Mouse (Mus musculus) kidney, adult 8-10 months (tissue): ENCODE measurements around the gene Inpp4b.

Experiments
- DNase-seq, 2 experiments: peaks; one replicate each; pipeline ENCODE4 v3.0.0; 2022

Gene Inpp4b

DNA sequence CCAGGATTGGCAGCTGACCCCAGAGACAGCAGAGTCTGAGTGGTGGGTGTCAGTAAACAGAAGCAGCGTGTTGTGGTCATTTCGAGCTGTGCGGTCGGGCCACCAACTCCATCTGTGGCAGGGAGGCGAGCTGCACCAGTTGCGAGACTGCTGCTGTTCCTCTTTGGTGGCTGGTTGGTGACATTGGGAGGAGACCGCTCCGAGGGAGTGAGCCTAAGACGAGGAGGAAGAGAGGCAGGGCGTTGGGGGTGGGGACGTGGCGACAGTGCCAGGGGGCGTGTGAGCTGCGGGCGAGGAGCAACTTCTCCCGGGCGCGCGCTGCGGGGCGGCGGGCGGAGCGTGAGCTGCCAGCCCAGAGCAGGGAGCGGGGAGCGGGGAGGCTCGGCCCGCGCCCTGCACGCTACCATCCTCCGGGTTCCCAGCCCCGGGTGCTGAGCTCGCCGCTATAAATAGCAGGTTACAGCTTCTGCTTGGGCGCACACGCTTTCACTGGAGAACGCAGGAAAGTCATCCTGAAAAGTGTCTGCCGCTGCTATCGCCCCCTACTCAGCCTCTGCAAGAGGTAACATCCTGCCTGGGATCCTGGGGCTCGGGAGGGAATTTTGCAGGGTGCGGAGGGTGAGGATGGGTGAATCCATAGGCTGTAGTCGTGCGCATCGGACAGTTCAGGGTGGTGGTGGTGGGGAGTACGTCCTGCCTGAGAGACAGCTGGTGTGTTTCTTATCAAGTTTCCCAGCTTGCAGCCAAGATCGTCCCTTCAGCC lies at the start of gene Inpp4b:
Gene Inpp4b, plus strand, starts transcription at position 321 of the 763 bp plus-strand sequence.
- DNase-seq, result peak; percentile 36

DNA sequence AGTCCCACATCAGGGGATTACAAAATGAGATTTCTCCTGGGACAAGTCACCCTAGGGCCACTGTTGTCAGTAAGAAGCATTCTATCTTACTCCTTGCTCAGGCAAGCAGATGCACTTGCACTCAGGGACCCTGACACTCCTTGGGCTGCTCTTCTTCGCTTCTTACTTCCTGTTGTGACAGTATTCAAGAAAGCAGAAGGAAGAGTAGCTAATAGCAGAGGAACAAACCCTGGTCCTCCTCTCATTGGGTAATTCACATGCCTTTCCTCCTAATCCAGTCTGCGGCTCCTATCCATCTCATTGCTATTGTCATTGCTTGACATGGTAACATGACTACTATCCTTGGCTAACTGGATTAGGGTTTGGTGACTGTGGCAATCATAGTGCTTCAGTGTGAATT lies 7.1 kb upstream of the Inpp4b start:
- no peak for DNase-seq

DNA sequence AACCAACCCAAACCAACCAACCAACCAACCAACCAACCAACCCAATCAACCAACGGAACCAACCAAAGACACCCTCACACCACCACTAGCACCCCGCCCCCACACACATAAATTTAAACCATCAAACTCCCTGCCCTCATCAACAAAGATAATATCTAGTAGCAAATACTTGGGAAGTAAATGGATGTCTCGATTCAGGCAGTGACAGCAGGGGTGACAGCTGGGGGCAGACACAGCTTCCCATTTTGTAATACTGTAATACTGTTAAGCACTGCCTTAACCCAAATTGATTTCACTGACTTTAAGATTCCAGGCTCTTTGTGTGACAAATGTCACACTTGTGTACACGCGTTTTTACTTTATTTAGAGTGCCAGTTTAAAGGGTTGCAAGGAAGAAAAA lies 1.2 kb upstream of the Inpp4b start:
- no peak for DNase-seq

DNA sequence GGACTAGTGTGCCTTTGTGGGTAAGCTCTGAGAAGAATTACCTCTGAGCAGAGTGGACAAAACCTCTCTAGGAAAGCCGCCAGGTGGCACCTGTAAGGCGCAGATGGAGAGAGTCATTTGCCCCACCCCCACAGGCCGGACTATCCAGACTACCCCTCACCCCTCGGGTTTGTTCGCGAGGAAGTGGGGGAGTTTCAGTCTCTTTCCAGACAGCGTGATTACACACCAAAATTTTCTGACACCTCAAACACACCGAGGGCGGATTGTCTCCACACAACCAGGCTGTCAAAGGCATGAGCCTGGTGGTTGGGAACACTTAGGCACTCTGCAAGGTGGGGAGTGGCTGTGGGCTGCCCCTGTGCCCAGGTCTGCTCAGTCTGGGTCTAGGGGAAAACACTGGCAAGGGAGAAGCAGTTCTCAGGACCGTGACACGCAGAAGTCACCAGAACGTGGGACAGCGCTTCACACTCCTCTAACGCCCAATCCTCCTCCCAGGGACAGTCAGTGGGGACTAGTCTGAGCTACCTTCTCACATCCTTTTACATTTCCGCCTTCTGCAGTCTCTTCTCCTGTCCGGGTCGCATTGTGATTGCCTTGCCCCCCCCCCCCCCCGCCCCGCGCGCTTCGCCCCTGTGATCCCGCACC lies 643 bp upstream of the Inpp4b start:
- peak; percentile 43 to 70 for DNase-seq

DNA sequence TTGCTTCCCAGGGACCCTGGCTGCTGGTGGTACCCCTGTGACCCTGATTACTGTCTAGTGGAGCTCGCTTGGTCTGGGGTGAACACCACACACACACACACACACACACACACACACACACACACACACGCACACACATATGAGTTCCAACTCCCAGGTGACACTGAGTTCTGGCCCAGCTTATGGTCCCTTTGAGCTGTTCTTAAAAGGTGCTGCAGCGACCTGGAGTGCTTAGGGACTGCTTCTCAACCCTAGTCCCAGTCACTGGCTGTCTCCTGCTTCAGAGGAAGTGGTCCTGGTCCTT lies 595 bp downstream of the Inpp4b start:
- no peak for DNase-seq

DNA sequence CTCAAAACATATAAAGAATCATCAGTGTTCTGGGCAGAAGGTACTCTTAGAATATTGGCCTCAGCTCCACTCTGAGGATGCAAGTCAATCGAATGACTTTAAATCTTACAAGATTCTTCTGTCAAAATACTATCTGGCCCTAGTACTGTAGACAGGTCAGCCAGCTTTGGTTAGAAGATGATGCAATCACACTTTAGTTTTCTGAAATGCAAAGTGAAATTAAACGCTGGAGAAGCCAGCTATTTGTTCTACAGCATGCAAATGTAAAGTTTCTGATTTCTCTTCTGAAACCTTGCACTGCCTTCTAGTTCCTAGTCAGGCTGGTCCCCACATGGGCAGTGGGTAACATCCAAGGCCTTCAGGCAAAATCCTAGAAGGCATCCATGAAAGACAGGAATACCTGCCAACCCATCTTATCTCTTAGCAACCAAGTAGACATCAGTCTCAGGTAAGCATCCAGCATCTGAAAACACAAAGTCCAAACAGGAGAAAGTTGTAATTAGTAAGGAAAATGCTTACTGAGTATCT lies 2.9 kb downstream of the Inpp4b start:
- DNase-seq, result no peak

DNA sequence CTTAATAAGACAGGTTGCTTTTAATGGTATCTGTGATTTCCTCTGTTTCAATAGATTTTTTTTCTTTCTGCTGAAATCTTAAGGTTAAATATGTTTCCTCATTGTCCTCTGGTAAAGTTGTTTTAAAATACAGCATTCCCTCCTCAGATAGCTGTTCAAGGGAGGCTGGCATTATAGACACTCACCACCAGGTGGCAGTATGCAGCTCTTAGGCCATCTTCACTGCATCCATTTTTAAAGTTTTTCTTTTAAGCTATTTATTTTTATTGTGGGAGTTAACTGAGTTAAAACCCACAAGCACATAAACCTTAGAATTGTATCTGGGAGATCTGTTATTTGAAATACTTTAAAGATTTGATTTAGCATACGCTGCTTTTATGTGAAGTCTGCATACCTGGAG lies 7.1 kb downstream of the Inpp4b start:
- peak in 1 of 2 experiments; percentile 7 for DNase-seq

DNA sequence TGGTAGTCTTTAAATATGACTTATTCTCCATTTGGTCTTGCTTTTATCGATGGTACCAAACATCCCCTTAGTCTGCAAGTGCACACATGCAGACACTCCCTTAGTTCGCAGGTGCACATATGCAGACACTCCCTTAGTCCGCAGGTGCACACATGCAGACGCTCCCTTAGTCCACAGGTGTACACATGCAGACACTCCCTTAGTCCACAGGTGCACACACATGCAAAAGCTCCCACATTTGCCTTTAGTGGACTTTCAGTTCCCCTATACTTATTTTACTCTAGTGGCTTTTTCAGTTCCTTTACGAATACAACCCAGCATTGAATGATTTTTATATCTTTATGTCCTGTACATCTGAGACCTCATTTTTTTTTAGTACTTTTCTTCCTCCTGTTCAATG lies 11.1 kb downstream of the Inpp4b start:
- no peak for DNase-seq

DNA sequence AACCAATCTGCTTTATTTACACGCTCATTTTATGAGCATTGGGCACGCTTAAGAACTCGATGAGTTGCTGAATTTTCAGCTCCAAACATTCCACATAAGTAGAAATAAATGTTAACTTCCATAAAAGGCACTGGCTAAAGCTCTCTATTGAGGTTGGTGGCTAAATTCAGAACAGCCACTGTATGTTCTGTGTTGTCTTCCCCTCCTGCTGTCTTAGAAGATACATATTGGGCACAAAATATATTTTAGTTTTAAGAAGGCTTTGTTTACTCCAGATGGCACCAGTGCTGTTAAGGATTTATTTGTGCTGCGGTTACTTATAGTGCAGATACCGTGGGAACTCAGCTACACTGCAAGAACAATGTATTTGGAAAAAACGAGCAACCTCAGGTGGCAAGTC lies 15.8 kb downstream of the Inpp4b start:
- no peak for DNase-seq

DNA sequence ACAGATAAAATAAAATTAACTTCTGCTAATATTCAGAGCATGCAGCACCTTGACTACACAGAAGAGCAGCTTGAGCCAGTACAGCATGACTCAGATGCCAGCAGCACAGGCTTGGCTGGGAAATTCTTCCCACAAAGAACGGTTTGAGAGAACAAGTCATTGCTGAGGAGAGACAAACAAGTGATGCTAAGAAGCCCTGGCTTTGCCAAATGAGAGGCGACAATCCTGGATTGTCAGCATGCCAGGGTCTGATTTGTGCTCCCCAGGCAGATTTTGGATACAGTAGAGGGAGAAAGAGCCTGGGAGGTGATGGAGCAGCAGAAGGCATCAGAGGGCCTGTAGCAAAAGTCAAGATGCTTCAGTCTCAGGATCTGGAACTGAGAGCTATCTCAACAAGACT lies 18.2 kb downstream of the Inpp4b start:
- DNase-seq, result no peak

DNA sequence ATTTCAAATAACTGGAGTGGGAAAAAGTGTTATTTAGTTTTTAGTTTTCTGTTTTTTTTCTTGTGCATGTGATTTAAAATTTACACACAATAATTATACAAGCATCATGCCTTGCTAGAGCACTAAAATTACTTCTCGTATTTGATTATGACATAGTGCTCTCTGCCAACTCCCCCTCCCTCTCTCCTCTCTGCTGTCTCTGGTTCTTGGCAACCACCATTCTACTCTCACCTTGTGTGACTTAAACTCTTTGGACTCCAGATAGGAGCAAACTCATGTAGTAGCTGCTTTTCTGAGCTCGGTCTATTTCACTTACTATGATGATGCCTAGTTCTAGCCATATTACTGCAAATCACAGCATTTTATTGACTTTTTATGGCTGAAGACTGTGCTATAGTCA lies 18.8 kb downstream of the Inpp4b start:
- no peak for DNase-seq

DNA sequence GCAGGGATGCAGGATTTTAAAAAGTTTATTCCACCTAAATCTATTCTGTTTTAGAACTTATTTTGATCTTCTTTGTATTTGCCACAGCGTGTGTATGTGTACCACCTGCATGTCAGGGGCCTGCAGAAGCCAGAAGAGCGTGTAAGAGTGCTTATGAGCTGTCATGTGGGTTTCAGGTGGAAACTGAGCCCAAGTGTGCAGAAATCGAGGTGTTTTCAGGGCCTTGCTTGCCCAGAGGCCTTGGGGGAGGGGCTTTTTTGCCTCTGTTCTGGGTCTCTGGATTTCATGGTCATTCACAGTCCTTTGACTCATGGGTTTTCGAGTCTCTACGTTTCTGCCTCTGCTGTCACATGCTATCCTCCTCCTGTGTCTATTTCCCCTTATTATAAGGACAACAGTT lies 28.3 kb downstream of the Inpp4b start:
- no peak for DNase-seq

DNA sequence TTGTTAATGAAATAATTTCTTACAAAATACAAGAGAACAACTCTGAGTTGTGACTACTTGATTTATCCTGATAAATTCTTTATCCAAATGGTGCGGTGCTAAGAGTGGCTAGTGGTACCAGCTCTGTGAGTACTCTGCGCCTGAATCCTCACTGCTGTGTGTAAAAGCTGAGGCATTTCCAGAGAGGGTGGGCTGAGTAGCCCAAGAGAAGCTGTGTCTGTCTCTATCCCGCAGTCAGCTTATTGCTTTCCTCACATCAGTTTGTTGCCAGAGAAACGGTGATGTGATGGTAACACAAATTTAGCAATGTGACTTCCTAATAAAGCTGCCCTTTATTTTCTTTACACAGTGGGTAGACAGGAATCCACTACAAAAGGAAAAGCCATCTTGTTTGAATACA lies 29.5 kb downstream of the Inpp4b start:
- no peak for DNase-seq

DNA sequence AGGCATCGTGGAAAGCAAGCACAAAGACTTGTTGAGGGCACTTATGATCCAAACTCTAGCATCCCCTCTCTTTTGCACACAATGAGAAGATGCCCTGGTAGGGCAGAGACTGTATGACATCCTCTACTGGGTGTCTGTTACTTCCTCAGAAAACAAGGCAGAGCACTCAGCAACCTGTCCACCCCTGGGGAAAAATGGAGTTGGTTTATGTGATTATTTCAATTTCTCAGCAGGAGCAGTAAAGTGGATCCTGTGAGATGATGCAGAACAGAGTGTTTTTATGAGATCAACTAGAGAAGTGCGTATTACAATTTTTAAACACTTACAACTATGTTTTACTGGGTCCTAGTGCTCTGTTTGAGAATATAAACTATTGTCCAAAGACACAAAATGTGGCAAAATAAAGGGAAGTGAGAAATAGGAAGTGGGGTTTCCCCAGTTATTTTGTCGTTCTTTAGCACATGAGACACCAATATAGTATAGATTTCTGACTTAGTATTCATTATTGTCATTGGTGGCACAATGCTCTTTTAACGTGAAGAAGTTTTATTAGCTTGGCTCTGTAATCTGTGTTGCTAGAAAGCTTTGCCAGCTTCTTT lies 32.6 kb downstream of the Inpp4b start:
- DNase-seq, result no peak

DNA sequence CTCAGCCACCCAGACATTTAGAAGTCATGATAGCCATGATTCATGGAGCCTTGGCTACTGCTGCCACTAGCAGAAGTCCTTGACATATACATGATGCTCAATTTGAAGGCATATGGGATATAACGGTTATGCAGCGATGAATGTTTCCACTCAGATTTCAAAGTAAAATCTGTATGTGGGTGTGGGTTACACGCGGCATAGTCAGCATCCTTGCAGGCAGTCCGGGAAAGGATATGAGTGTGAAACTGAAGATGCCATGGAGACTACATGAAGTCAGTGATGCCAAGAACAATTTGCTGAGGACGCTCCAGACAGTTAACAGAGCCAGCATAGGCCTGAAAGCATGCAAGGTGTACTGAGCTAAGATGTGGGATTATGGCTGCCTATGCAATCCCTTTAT lies 46.6 kb downstream of the Inpp4b start:
- no peak for DNase-seq

DNA sequence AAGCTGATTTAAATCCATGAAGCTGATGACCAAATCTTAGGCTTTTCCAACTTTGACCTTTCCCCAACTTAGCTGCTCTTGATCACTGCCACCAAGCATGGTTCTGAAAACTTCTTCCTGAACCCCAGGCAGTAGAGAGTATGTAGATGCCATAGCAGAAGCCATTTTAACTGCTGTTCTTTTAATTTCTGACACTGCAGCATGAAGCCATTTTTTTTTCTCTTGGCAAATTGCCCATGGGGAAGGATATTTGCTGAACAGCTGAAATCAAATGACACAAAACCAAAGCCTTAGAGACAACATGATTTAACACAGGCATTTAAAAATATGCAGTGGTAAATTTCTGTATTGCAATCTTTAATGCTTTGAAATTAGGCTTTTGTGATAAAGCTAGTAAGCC lies 56.7 kb downstream of the Inpp4b start:
- DNase-seq, result no peak

DNA sequence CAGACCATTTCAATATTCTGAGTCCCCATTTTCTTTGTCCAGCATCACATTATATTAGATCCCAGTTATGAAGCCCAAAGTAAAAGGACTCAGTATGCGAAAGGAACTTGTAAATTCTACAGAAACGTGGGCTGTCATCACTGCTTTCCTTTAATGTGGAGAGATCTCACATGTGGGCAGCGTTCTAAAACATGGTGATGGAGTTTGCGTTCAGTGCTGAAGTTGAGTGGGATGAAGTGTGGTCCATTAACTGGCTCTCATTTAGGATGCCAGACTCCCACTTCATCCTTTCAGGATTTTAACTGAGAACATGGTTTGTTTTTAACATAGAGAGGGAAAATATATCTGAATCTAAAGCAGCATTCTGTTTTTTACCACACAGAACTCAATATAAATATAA lies 57.1 kb downstream of the Inpp4b start:
- DNase-seq, result no peak

DNA sequence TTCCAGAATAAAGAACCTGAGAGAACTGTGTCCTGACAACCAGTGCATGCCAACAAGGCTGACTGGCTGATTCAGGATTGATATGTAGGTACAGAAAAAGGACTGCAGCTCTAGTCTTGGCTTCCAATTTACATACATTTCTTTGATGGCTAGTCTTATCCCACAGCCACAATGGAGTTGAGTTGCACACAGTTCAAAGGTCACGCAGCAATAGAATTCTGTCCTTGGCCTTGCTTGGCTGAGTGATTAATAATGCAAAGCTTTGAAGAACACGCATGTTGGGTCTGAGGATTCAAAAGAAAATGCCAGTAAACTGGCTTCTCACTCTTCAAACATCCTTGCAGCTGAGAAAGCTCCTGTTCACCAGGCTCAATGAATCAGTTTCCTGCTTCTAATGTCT lies 70.4 kb downstream of the Inpp4b start:
- no peak for DNase-seq

DNA sequence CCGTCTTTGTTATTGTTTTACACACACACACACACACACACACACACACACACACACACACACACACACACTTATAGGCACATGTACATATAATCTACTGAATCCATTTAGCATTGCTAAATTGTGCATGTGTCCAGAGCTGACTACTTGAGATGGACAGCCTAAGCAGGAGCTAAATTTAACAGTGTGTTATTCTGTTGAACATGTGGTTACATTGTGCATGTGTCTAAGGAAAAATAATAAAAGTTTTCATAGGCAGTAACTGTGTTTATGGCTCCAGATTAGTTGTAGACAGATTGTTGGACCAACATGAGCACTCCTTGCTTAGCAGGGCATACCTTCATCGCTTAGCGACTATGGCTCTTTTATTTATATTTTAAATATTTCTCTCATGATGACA lies 101.6 kb downstream of the Inpp4b start:
- no peak for DNase-seq

DNA sequence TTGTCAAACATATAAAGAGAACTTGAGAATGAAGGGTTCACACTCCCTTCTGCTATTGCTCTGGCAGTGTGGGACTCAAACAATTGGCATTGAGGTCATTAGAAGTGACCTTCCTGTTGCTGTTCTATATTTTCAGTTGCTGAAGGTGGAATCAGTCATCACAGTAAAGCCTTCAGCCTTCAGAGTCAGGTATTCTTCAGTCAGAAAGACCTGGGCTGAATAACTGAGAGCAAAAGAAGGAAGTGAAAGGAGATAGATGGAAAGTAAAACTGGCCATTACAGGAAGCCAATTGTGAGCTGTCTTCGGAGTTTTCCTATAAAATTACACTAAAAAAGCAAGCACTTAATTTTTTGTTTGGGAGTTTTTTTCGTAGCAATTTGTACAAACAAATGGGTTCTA lies 107.4 kb downstream of the Inpp4b start:
- no peak for DNase-seq

DNA sequence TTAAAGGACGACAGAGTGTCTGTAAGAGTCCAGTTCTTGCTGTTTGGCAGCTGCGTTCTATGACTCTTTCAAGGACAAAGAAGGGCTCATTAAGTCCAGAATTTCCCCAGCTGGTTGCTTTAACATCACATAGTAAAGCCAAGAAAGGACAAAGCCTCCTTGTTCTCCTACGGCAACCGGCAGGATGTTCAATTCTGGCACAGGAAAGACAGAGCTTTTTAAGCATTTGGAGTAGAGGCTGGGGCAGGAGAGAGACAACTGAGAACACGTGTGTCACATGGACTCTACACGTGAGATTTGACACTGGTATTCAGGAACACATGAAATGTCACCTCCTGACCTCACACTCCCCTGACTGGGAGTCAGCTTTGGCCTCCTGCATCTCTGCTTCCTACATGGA lies 109.7 kb downstream of the Inpp4b start:
- DNase-seq, result peak; percentile 23 to 45

DNA sequence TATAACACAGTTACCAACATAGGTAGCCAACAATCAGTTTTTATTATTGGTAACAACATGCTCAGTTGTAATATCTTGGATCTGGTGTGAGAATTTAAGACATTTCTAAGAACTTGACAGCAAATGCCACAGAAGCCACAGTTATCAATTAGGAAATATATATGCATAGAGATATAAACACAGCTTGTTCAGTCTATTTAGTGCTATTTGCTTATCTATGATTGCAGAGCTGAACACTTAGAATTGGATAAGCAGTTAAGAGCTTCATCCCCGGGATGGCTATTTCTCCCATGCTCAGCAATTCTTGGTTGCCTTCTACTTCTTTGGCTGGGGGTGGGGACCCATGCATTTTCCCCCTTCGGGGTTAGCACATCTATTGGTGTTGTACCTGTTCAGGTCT lies 112.5 kb downstream of the Inpp4b start:
- DNase-seq, result no peak

DNA sequence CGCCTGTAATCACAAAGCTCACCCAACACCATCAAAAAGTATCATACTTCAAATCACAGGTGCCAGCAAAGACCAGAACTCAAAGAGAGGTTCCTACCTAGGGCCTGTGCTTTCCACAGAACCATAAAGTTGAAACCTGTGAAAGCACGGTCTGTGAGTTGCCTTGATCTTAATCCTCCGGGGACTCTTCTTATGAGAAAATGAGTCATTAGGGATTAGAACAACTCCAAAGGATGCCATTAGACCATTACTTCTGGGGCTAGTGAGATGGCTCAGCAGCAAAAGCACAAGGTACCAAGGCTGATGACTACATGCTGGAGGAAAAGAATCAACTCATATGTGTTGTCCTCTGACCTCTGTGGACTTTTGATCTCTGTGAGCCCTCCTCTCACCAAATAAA lies 121.4 kb downstream of the Inpp4b start:
- DNase-seq, result no peak

DNA sequence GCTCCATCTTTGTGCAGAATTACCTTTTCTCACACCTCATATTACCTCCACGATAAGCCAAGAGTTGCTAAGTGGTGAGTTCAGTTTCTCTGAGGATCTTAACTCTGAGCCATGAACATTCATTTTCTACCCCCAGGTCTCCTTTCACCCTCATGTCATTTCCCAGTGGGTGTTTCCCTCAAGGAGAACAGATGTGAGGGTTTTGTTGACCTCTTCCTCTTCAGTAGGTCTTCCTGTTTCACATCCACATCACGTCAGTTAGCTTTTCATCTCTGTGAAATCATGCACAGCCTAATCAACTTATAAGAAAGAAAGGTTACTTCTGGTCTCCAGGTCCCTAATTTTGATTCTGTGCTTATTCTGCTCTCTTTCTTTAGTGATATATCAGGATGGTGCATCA lies 124.4 kb downstream of the Inpp4b start:
- DNase-seq, result no peak
